8 mouse cellular contexts compared by ENCODE assay signal in the genomic region with DNA sequence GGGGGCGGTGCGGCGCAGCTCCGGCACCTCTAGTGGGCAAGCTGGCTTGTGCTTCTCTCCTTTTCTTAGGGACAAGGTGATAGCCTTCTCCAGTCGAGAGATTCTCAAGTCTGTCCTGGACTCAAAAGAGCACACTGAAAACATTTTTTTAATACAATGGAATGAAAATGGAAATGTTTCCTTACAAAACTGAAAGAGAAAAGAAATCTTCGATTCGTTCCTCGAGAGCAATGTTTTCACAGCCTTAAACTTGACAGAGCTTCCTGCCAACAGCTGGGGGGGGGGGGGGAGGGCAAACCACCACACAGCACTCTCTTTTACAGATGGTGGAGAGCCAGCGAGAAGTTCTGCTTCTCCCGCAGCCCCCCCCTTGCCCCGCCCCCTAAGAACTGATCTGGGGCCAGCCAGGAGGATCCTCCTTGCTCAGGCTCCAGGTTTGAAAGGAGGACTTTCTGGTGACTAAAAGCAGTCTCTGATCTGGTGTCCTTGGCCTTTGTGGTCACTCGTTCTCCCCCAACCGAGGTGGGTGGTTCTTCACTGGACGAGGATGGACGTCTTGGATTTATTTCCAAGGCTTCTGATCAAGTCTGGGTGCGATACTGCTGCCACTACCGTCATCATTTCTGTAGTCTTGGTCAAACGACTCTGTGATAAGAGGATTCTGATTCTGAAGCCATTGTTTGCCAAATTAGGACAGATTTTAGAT. TPM values are rescaled to one million over a fixed set of nuclear protein-coding genes. Genes with fewer than 3 reads are reported as not detected.
DNase-seq lines count a peak whose midpoint lies in the region; ATAC-seq and TF ChIP-seq lines count a peak whose summit lies in the region.

No protein-coding gene starts in this region.

- H3K4me3 ChIP-seq in kidney, embryonic 15.5 days (replicated peaks), result no peak overlapping the region
- no peak overlapping the region for H3K4me3 ChIP-seq in hindbrain, postnatal 0 days (ENCODE audit: low read length)
- no peak overlapping the region for H3K4me3 ChIP-seq in midbrain, embryonic 15.5 days

- H3K27me3 ChIP-seq in kidney, embryonic 15.5 days, result peaks cover 31% of the 10 kb centered on the region
- H3K27me3 ChIP-seq in hindbrain, postnatal 0 days (ENCODE audit: insufficient read depth, low read length), result peaks cover 12% of the 10 kb centered on the region
- H3K27me3 ChIP-seq in midbrain, embryonic 15.5 days (replicated peaks), result peaks cover 56% of the 10 kb centered on the region

- DNase-seq in kidney, postnatal 14 days, result no peak
- DNase-seq in brain, embryonic 14.5 days (ENCODE audit: low read depth), result no peak
- DNase-seq in hindbrain, postnatal 0 days (ENCODE audit: low spot score), result no peak
- no peak for DNase-seq in right cerebral cortex, postnatal 10 days (ENCODE audit: low spot score in 2 of 2)
- no peak for DNase-seq in right cerebral cortex, postnatal 25 days
- no peak for DNase-seq in spleen, adult 18-20 months

- no peak overlapping the region for H3K27ac ChIP-seq in kidney, embryonic 15.5 days
- H3K27ac ChIP-seq in hindbrain, postnatal 0 days, result no peak overlapping the region
- no peak overlapping the region for H3K27ac ChIP-seq in midbrain, embryonic 15.5 days

- H3K4me2 ChIP-seq in kidney, embryonic 15.5 days, result peak overlapping the region; percentile 36
- peak overlapping the region; percentile 31 for H3K4me2 ChIP-seq in hindbrain, postnatal 0 days (ENCODE audit: low read depth, low read length)
- peak overlapping the region; percentile 21 for H3K4me2 ChIP-seq in midbrain, embryonic 15.5 days

- H3K9me3 ChIP-seq in kidney, embryonic 15.5 days (replicated peaks), result no peaks in the 10 kb centered on the region
- no peaks in the 10 kb centered on the region for H3K9me3 ChIP-seq in hindbrain, postnatal 0 days (ENCODE audit: low read length)
- no peaks in the 10 kb centered on the region for H3K9me3 ChIP-seq in midbrain, embryonic 15.5 days

- 14% methylated on average over 18 of the region's 18 CpGs for WGBS in kidney, embryonic 15.5 days
- 7% methylated on average over 18 of the region's 18 CpGs for WGBS in hindbrain, postnatal 0 days
- WGBS in midbrain, embryonic 15.5 days, result 3% methylated on average over 18 of the region's 18 CpGs

- no peak for ATAC-seq in kidney, embryonic 15.5 days (replicated peaks; ENCODE audit: low FRiP score)
- ATAC-seq in hindbrain, postnatal 0 days, result no peak
- ATAC-seq in midbrain, embryonic 15.5 days (replicated peaks), result no peak

- TF ChIP-seq POLR2A in brain, embryonic 14.5 days (IDR thresholded peaks at IDR 0.05; ENCODE audit: borderline replicate concordance, extremely low read depth, insufficient read depth, insufficient read length, poor library complexity, severe bottlenecking), result no peak

- H3K4me1 ChIP-seq in kidney, embryonic 15.5 days, result peaks cover 64% of the 10 kb centered on the region
- peaks cover 21% of the 10 kb centered on the region for H3K4me1 ChIP-seq in hindbrain, postnatal 0 days (ENCODE audit: insufficient read depth, low read length)
- peaks cover 30% of the 10 kb centered on the region for H3K4me1 ChIP-seq in midbrain, embryonic 15.5 days

- H3K36me3 ChIP-seq in kidney, embryonic 15.5 days, result no peaks in the 10 kb centered on the region
- no peaks in the 10 kb centered on the region for H3K36me3 ChIP-seq in hindbrain, postnatal 0 days (ENCODE audit: insufficient read depth, low read length)
- H3K36me3 ChIP-seq in midbrain, embryonic 15.5 days (replicated peaks), result no peaks in the 10 kb centered on the region

- peak; percentile 49 for TF ChIP-seq CTCF in brain, embryonic 14.5 days (IDR thresholded peaks at IDR 0.05; ENCODE audit: borderline replicate concordance, extremely low read depth, insufficient read depth, insufficient read length)
- TF ChIP-seq CTCF in hindbrain, postnatal 0 days (IDR thresholded peaks at IDR 0.05; ENCODE audit: low read depth), result no peak; the same call in 1 of the 2 replicates

- H3K9ac ChIP-seq in kidney, embryonic 15.5 days, result no peak overlapping the region
- no peak overlapping the region for H3K9ac ChIP-seq in hindbrain, postnatal 0 days (replicated peaks; ENCODE audit: low read length)
- no peak overlapping the region for H3K9ac ChIP-seq in midbrain, embryonic 15.5 days

RNA-seq across cellular contexts. Expression of a gene that starts 6.2 kb away (rescaled TPM):
- 116 and 182 TPM in 2 replicates for polyA plus RNA-seq in kidney, embryonic 15.5 days (2015; fragmentation: Nextera tagmentation; extraction: Ambion mirVana)
- polyA plus RNA-seq in brain, embryonic 14.5 days (2012; rRNA removed), result 303 and 331 TPM in 2 replicates
- total RNA-seq in hindbrain, postnatal 0 days (2014; rRNA removed), result 28.8 and 47.7 TPM in 2 replicates
- polyA plus RNA-seq in hindbrain, postnatal 0 days (2015; fragmentation: Nextera tagmentation; extraction: Ambion mirVana), result 33.0 and 34.6 TPM in 2 replicates
- 70.6 and 76.0 TPM in 2 replicates for polyA plus RNA-seq in midbrain, embryonic 15.5 days (2015; fragmentation: Nextera tagmentation; extraction: Ambion mirVana)
